Comparison of ENCODE assay signal across 9 mouse cellular contexts in the genomic region with DNA sequence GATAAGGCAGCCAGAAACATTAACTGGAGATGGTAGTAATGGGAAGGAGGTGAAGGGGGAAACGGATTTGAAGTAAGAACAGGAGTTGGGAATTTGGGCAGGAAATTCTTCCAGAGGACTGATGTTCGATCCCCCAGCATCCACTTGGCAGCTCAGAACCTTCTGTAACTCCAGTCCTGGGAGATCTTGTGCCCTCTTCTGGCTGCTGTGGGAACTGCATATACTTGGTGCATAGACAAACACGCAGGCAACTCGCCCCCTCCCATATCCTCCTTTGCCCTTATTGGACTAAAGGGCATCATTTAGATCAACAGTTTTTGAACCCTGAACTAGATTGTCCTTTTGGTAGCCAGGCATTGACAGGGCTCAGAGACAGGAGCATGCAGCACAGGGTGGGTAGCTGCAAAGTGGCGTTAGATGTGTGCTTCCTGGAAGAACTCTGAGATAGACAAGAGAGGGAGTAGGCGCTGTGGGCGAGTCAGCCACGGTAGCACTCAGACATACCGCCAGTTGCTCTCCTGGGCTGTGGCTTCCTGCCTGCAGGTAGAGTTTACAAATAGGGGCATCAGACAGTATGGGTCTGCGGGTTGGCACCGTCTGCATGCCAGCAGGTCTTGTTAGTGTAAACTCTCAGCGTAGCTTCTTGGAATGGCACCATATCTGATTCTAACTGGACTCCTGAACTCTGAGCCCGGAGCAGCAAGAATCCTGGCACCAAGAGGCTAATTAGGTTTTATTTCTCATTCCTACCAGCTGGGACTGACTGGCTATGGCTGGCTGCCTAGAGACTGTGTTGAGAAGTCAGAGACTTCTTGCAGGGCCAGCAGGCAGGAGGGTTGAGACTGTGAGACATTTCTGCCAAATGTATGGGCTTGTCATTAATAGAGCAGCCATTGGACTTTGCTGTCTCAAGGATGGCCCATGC.
DNase-seq lines count a peak whose midpoint lies in the region; ATAC-seq and TF ChIP-seq lines count a peak whose summit lies in the region.
"Had no signal": no experiment of that assay in that cellular context is flagged by ENCODE, and none has a peak within 500 bp of the region (broad histone marks: within the 10 kb centered on the region; RNA-seq: fewer than 3 reads in every experiment).

No protein-coding gene starts in this region.

- H3K4me1 ChIP-seq in forebrain, postnatal 0 days (ENCODE audit: insufficient read depth) = peaks cover 7% of the 10 kb centered on the region; the same call in 1 of the 2 replicates
- H3K4me1 ChIP-seq in liver, embryonic 13.5 days (replicated peaks) = no peaks in the 10 kb centered on the region
- H3K4me1 ChIP-seq: stomach, embryonic 15.5 days had no signal

- ATAC-seq in forebrain, postnatal 0 days = peak; percentile 58; the same call in 1 of the 2 replicates
- no peak for ATAC-seq in liver, embryonic 13.5 days (ENCODE audit: low read depth)

- H3K27me3 ChIP-seq in forebrain, postnatal 0 days (ENCODE audit: insufficient read depth, low read length) = no peaks in the 10 kb centered on the region
- no peaks in the 10 kb centered on the region for H3K27me3 ChIP-seq in liver, embryonic 13.5 days
- H3K27me3 ChIP-seq: stomach, embryonic 15.5 days had no signal

- H3K4me3 ChIP-seq in left cerebral cortex, adult 2 months = no peak overlapping the region
- no peak overlapping the region for H3K4me3 ChIP-seq in forebrain, postnatal 0 days (ENCODE audit: low read depth, low read length)
- no peak overlapping the region for H3K4me3 ChIP-seq in liver, embryonic 13.5 days (replicated peaks)
- H3K4me3 ChIP-seq: stomach, embryonic 15.5 days had no signal

- peak; percentile 60 for TF ChIP-seq CTCF in left cerebral cortex, adult 2 months (IDR thresholded peaks at IDR 0.05)
- TF ChIP-seq CTCF in forebrain, postnatal 0 days (IDR thresholded peaks at IDR 0.05; ENCODE audit: low read depth) = peak; percentile 62

- intact Hi-C loops in left cerebral cortex, adult 2 months (cut with DNase I) = loop anchor here (2.0 to 5.0 kb wide), 3 partner anchors 66 to 155 kb away; no protein-coding TSS in a partner anchor

- no peak overlapping the region for H3K9ac ChIP-seq in forebrain, postnatal 0 days
- H3K9ac ChIP-seq in liver, embryonic 13.5 days = no peak overlapping the region
- H3K9ac ChIP-seq: stomach, embryonic 15.5 days had no signal

- peak in 1 of 2 experiments; percentile 21 for DNase-seq in left cerebral cortex, adult 2 months (ENCODE audit: extremely low spot score in 1 of 2, low spot score in 2 of 2)
- DNase-seq in left cerebral cortex, adult 11 months (ENCODE audit: low spot score) = no peak
- peak; percentile 58 for DNase-seq in NIH3T3 (ENCODE audit: low read depth)
- DNase-seq in cerebellum, adult 11-12 months = peak; percentile 80
- DNase-seq in forebrain, postnatal 0 days = peak; percentile 51
- peak; percentile 18 for DNase-seq in liver, embryonic 13.5 days
- peak; percentile 64 for DNase-seq in retina, embryonic 14.5 days (ENCODE audit: low spot score)
- DNase-seq in MN1 (ENCODE audit: low spot score) = no peak

- no peaks in the 10 kb centered on the region for H3K36me3 ChIP-seq in forebrain, postnatal 0 days (ENCODE audit: insufficient read depth)
- H3K36me3 ChIP-seq in liver, embryonic 13.5 days = no peaks in the 10 kb centered on the region
- H3K36me3 ChIP-seq: stomach, embryonic 15.5 days had no signal

- 55% methylated on average over 13 of the region's 13 CpGs for WGBS in forebrain, postnatal 0 days
- 54% methylated on average over 13 of the region's 13 CpGs for WGBS in liver, embryonic 13.5 days (ENCODE audit: insufficient replicate concordance)

- H3K27ac ChIP-seq in left cerebral cortex, adult 2 months = no peak overlapping the region
- no peak overlapping the region for H3K27ac ChIP-seq in forebrain, postnatal 0 days (ENCODE audit: low read depth, low read length)
- H3K27ac ChIP-seq in liver, embryonic 13.5 days = no peak overlapping the region
- H3K27ac ChIP-seq: stomach, embryonic 15.5 days had no signal

- no peaks in the 10 kb centered on the region for H3K9me3 ChIP-seq in forebrain, postnatal 0 days (ENCODE audit: low read length)
- no peaks in the 10 kb centered on the region for H3K9me3 ChIP-seq in liver, embryonic 13.5 days (replicated peaks)
- H3K9me3 ChIP-seq: stomach, embryonic 15.5 days had no signal

- no peak overlapping the region for H3K4me2 ChIP-seq in forebrain, postnatal 0 days (ENCODE audit: low read depth)
- no peak overlapping the region for H3K4me2 ChIP-seq in liver, embryonic 13.5 days
- H3K4me2 ChIP-seq: stomach, embryonic 15.5 days had no signal

Comparison
In these comparisons a context has a peak if more than half of its experiments do, and no peak if none do; other contexts are left out.
1. DNase-seq: peak in NIH3T3 (single experiment), cerebellum, adult 11-12 months (single experiment), forebrain, postnatal 0 days (single experiment), liver, embryonic 13.5 days (single experiment) and retina, embryonic 14.5 days (single experiment); none in left cerebral cortex, adult 11 months (single experiment) and MN1 (single experiment).